Mouse (Mus musculus) right cerebral cortex, postnatal 10 days (tissue): ENCODE data around the gene Vmn1r239-ps.
"Not testable (repeated sequence)": the region's sequence is repeated elsewhere in the genome, so short reads cannot be mapped to it uniquely, and the experiment has no call there.

ENCODE experiments used
- DNase-seq, 2 experiments: peaks; one replicate each; pipeline ENCODE4 v3.0.0; 2021; ENCODE audit warnings: low spot score in 2 of 2

Vmn1r239-ps gene

GRCm38 (mm10) chrX:147453610-147454009 is at the start of gene Vmn1r239-ps:
Gene Vmn1r239-ps (minus strand): TSS chrX:147453710.
- DNase-seq, result not testable (repeated sequence)

- DNase-seq, result no peak
Measured at GRCm38 (mm10) chrX:147489551-147489950, 36.0 kb upstream of the Vmn1r239-ps start.

- DNase-seq, result no peak
Measured at GRCm38 (mm10) chrX:147443386-147443785, 10.1 kb downstream of the Vmn1r239-ps start.

DNA sequence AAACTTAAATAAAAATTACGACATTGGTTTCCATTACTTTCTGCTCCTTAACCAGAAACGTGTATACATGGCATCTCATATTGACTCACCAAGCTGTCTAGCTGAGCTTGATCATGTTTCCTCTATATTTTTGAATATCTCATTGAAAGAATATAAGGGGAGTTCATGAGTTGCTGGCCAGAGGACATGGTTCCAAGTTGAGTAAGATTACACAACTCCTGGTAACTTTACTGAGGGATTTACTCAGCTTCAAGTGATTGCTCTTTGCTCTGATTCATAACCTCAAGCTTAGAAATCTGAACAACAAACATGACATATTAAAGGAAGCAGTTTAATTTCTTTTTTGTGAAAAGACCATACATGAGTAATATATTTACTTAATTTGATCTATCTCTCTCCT is 18.1 kb downstream of the Vmn1r239-ps start:
- DNase-seq, result no peak

DNA sequence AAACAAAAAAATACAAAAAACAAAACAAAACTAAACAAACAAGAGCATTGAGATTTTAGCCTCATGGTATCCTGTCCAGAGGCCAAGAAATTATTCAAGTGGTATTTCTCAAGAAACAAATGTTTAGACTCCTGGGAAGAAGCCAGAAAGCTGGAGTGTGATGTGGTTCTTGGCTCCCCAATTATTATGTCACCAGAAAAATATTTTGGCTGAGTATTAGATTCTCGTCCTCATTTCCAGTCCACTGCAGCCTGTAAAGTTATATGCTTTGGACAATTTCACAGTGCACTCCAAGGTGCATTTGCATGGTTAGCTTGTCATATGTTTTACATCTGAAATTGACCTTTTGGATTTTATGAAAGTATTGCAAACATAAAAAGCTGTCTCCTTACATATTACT is 23.8 kb downstream of the Vmn1r239-ps start:
- no peak for DNase-seq

- no peak for DNase-seq
Measured at GRCm38 (mm10) chrX:147429129-147429528, 24.4 kb downstream of the Vmn1r239-ps start, which contains the start of gene Il13ra2. Gene Il13ra2 (minus strand): TSS chrX:147429192.
